Mouse (Mus musculus): ENCODE results near the gene Rad18.

Rad18 gene

DNA sequence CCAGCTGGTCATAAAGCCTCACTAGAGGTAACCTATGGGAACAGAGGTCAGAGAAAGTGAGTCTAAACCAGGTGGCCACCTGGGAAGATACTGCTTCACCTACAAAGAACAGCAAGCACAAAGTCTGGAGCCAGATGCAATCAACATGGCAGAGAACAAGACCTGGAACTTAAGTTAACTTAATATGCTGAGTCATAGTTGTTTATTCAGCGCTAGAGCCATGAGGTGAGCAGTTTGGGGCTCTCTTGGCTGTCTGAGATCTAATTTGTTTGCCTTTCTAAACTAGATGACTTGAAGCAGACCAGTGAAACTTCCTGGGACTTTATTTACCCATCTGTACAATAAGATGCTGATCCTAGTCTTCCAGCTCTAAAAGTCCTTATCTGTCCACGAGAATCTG is 12.4 kb downstream of the Rad18 start:
- no peak for DNase-seq (ENCODE audit: low spot score)

DNA sequence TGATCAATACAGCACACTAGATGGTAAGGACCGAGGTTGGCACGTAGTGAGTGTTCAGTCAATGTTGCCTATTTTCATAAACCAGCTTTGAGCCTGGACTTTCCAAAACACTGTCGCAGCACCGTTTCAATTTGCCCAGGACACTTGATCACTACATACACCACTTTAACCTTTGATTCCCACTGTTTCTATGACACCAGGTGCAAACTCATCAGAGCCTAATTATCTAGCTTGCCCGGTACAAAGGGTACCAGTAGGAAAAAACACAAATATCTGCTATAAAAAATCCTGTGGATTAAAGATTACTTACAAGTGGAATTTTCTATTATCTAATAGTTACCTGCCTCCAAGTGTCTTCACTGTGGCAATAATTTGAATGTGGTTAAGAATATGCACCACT is 64.4 kb downstream of the Rad18 start:
- no peak for DNase-seq (ENCODE audit: low spot score)

DNA sequence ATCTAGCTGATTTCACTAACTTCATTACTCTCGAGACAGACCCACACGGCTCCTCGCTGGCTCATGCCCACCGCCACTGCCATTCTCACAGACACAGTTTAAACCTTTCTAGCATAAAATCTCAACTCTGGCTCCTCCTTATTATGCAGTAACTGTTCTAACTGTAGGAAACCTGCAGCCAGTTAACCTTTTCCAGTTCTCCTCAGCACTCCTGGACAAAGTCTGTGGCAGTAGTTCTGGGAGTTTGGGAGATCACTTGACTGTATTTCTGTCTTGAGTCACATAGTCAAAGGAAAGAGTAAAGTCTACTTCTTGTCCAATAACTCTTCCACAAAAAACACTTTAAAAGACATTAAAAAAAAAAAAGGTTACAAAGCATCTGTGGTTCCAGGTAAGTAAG is 66.2 kb downstream of the Rad18 start:
- DNase-seq (ENCODE audit: low spot score), result no peak

DNA sequence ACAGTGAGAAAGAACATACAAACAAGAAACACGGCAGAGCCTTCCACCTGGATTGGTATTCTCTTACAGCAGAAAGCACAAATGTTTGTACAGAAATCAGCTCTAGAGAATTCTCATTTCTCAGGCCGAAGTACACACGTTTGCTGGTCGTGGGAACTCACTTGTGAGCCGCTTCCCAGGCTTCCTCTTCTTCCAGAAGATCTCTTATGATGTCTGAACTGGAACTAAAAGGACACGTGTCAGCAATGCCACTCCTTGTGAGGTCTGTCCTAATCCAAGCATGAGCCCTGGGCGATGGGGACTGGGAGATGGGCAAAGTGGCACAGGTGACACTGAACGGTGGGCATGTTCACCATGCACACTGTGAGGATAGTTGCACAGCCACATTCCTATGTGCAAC is 68.2 kb downstream of the Rad18 start:
- no peak for DNase-seq (ENCODE audit: low spot score)

DNA sequence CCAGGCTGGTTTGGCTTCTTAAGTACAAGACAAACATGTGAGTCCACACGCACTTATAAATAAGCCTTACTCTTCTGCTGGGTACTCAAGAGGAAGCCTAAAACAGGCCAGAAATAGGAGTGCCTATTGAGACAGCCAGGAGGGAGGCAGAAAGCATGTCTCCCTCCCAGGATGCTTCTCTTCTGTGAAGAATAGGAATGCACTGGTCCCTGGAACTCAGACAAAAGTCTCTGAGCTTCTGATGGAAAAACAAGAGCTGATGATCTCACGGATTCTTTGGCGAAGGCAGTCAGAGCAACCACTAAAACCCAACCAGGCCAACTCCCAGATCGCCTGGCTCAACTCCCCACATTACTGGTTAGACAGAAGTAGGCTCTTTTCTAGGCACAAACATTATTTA is 74.2 kb downstream of the Rad18 start:
- no peak for DNase-seq (ENCODE audit: low spot score)

DNA sequence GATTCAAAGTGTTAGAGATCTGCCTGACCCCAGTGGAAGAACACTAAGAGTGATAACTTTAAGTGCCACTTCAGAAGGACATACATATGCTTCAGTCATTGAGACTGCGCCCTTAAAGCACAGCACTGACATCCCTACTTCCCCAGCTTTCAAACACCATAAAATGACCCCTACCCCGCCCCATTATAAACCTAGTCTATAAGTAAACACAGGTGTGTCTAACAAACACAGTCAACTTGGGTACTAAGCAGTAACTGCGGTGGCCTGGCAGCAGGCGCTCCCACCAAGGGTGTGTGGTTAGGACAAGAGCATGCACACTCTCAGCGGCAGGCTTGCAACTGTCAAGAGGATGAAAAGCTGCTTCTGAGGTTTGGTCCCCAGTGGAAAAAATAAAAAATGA is 76.5 kb downstream of the Rad18 start:
- no peak for DNase-seq (ENCODE audit: low spot score)

DNA sequence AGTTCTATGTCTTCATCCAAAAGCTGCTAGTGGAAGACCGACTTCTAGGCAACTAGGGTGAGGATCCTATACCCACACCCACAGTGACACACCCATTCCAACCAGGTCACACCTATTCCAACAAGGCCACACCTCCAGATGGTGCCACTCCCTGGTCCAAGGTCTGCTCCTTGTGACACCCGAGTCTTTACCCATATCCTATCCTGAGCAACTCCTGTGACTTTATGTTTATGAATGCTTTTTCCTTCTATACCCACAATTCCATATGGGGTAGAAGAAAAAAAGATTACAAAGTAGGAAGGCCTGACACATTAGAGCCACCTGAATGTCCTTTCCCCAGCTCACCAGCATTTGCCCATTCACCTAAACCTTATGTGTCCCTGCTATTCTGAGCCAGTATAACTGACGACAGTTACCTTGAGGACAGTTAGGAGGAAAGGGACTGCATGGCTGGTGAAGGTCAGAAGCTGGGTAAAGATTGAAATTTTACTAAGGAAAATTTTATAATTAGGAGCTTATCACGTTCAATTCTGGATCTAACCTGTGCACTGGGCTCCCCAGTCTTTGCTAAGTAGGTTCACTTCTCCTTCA is 78.7 kb downstream of the Rad18 start:
- DNase-seq (ENCODE audit: low spot score), result no peak

DNA sequence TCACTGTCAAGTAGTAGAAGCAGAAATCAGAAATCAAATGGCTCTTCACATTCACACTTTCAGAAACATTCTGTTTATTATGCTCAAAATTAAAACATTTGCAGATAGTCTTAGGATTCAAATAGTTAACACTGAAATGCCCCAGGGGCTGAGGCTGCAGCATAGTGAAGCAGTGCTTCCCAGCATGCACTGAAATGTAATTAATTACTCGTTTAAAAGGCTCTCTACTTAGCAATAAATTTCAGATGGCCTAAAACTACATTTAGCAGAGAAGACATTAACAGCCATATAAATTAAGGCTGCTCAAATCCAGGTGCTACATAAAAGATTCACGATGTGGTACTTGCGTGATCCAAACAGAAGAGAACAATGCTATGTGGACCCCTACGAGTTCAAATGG is 87.5 kb downstream of the Rad18 start:
- no peak for DNase-seq (ENCODE audit: low spot score)

DNA sequence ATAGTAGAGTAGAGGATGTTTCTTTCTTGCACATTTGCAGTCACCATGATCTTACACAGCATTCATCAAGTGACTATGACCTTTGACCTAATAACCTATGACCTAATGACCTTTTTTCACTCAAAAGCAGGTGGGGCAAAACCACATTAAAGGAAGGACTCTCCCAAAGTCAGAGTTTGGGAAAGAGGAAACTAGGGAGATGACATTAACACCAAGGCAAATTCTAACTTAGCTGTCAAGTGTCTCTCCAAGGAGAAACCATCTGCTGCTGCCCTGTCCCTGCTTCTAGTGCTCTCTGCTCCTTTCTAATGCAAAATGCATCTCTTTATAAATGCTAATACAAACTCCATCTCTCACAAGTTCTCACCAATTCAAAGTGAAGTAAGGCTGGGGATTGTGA is 92.6 kb downstream of the Rad18 start:
- DNase-seq (ENCODE audit: low spot score), result no peak

DNA sequence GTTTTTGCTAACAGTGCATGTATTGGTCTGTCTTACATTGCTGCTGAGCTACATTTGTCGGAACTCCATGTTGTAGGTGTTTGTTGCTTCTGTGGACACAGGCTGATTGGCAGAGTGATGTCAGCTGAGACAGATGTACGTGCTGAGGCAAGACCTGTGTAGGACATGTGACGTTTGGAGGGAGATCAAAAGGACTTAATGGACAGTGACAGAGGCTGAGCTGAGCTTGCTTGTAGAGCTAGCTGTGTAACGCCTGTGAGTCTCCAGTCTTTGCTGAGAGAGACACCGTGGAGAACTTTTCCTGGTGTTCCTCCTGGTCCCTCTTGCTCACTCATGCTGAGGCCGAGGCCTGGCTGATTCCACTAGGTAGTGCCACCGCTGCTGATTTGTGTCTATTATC is 101.5 kb downstream of the Rad18 start:
- DNase-seq (ENCODE audit: low spot score), result no peak

DNA sequence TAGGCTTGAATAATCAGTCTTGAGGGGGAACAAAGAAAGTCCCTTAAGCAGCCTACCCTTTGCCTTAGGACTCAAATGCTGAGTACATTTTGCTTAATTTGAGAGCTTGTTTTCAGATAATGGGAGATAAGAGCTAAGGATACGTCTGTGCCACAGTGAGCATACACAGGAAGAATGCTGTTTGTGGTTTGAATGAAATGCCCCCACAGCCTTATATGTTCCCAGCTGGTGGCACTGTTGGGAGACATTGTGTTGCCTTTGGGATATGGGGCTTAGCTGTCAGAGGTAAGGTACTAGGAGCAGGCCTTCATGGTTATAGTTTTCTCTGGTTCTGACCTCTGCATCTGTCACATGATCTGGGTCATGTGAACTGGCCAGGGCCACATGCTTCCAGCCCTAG is 108.6 kb downstream of the Rad18 start:
- no peak for DNase-seq (ENCODE audit: low spot score)

DNA sequence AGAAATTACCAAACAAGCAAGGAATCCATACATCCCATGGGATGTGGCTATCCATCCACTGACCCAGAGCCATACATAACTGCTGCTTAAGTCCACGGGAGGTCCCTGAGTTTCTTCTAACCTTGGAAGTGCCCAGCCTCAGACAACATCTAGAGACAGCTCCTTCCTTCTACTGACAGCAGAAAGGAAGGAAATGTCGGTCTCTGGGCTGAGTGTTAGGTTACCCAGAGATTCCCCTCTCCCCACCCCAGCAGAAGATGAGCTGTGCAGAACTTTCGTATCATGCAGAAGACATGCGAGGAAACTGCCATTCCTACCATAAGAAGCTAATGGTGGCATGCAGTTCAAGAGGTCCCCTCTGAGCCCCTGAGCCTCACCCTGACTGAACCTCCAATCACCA is 109.5 kb downstream of the Rad18 start:
- no peak for DNase-seq (ENCODE audit: low spot score)

DNA sequence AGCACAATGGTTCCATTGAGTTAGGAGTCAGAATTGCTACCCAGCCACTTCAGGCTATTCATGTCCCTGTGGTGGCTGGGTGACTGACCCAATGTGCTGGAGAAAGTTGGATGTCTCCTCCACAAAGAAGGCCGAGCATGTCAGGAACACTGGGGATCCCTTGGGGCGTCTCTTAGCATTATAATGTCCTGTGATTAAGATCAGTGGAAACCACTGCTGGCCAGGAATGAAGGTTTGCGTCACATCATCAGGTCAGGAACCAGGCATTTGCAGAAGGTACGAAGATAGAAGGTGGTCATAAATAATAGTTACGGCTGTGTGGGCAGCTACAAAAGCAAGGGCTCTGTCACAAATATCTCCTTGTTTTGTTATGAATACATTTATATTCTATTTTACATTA is 111.5 kb downstream of the Rad18 start:
- no peak for DNase-seq (ENCODE audit: low spot score)

DNA sequence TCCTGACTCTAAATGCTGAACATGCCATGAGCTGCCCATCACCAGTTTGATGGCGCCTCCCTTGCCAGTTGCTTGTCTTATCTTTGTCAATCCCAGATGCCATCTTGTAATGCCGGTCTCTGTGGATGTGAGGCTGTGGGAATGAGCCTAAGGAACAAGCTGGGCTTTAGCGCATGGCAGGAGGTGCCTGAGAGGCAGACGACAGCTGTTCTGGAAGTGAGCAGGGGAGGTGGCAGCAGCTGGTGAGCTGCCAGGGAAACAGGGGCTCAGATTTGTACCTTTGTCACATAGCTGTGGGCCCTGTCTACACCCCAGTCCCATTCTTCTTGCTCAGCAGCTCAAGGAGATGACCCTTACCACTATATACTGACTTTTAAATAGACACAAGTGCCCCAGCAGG is 114.5 kb downstream of the Rad18 start:
- DNase-seq (ENCODE audit: low spot score), result no peak

DNA sequence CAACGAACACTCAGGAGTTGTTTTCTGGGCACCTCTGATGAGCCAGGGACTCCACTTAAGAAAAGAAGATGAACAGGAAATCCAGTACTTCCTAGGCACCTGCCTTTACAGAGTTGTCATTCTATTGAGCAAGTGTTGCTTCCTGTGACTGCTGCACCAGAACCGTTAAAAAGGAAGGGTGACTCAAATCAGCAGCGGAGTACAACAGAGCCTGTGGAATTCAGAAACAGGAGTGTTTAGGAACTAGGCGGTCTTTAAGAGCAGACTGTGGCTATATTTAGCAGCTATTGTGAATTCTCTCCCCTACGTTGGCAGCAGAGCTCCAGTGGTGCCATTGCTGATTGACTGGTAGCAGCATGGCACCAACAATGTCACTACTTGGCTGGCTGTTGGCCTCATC is 119.3 kb downstream of the Rad18 start:
- DNase-seq (ENCODE audit: low spot score), result no peak

DNA sequence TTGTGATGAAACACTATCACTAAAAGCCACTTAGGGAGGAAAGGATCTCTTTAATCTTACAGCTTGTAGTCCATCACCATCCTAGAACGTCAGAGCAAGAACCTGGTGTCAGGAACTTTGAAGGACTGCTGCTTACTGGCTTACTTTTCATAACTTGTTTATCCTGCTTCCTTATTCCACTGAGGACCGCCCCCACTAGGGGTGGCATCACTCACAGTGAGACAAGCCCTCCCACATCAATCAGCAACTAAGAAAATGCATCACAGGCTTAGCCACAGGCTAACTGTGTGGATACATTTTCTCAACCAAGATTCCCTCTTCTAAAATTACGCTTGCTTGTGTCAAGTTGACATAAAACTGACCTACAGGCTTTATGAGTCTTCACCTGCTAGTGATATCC is 121.9 kb downstream of the Rad18 start:
- DNase-seq (ENCODE audit: low spot score), result no peak

DNA sequence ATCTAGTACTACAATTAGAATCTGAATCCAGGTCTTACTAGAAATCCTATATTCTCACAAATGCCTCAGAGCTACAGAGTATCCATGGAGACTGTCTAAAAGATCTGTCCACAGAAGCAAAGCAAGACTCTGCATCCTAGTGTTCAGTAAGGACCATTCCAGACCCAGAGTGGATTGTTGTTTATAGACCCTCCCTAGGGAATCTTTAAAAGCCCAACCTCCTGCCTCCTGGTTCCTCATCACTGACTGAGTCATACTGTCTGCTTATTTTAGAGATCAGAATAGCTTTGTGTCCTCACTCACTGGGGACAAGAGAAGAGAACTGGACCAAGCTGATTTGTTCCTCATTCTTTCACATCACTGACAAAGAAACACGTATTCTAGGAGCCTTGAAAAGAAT is 126.1 kb downstream of the Rad18 start:
- DNase-seq (ENCODE audit: low spot score), result no peak

Measured in urinary bladder, postnatal 10 days (tissue).